Mouse (Mus musculus) erythroblast, embryonic 14.5 days (primary cell): Measurements from ENCODE around the gene Plekho2.
A peak's percentile ranks its signal among the peaks of the same experiment; 100 is the strongest.

Source experiments
- GATA1 ChIP-seq: IDR thresholded peaks from 2 replicates; pipeline ENCODE4 v1.6.1; 2012; ENCODE audit warnings: low read length, inconsistent platforms, mixed read lengths
- TAL1 ChIP-seq: IDR thresholded peaks from 3 replicates; pipeline ENCODE4 v1.6.1; 2012; ENCODE audit warnings: low read length, inconsistent platforms, mixed read lengths

- TF ChIP-seq GATA1 (no peak), TAL1 (peak; percentile 66)
These were observed 51.3 kb downstream of the Plekho2 start for GRCm38 (mm10) chr9:65528417-65529038.
